Mouse (Mus musculus) kidney, embryonic 15.5 days (tissue): ENCODE measurements around the gene Ccdc180. TPM values are rescaled to one million over a fixed set of nuclear protein-coding genes. Genes with fewer than 3 reads are reported as not detected.

Experiments used
- ATAC-seq: fragments of 200-750 bp; cut with Nextera tagmentation; replicated peaks from 2 replicates; pipeline ENCODE4 v1.8.0; 2017; ENCODE audit warnings: moderate TSS enrichment; ENCODE audit not compliant: low FRiP score
- H3K27ac ChIP-seq: fragments of 300-500 bp; sonication (generic); 2 replicates; pipeline ENCODE4 v1.5.1; 2015; ENCODE audit warnings: mild to moderate bottlenecking, inconsistent platforms
- H3K27me3 ChIP-seq: fragments of 300-500 bp; sonication (generic); 2 replicates; pipeline ENCODE4 v1.6.1; 2015; ENCODE audit warnings: inconsistent platforms
- H3K36me3 ChIP-seq: fragments of 300-500 bp; sonication (generic); 2 replicates; pipeline ENCODE4 v1.6.1; 2015; ENCODE audit warnings: inconsistent platforms
- H3K4me1 ChIP-seq: fragments of 300-500 bp; sonication (generic); 2 replicates; pipeline ENCODE4 v1.6.1; 2015; ENCODE audit warnings: inconsistent platforms
- H3K4me2 ChIP-seq: fragments of 300-500 bp; sonication (generic); 2 replicates; pipeline ENCODE4 v1.6.1; 2015; ENCODE audit warnings: moderate library complexity, mild to moderate bottlenecking, inconsistent platforms
- H3K4me3 ChIP-seq: fragments of 300-500 bp; sonication (generic); replicated peaks from 2 replicates; pipeline ENCODE4 v1.5.1; 2015; ENCODE audit warnings: mild to moderate bottlenecking, inconsistent platforms
- H3K9ac ChIP-seq: fragments of 300-500 bp; sonication (generic); 2 replicates; pipeline ENCODE4 v1.6.1; 2015; ENCODE audit warnings: mild to moderate bottlenecking, inconsistent platforms
- H3K9me3 ChIP-seq: fragments of 300-500 bp; sonication (generic); replicated peaks from 2 replicates; pipeline ENCODE4 v1.6.1; 2016; ENCODE audit warnings: inconsistent platforms
- WGBS: fragments of 180-500 bp; shearing (Covaris S2); methylation state at CpG from one replicate; pipeline ENCODE4 v1.1.7; 2015; ENCODE audit warnings: mixed read lengths; 5-methylcytosine and 5-hydroxymethylcytosine counted together
- polyA plus RNA-seq: library from polyadenylated mRNA; unstranded; fragments of >200 nt; fragmentation: Nextera tagmentation; extraction: Ambion mirVana; gene quantifications from 2 replicates; pipeline ENCODE4 v1.2.1, GENCODE M21; 2015

The Ccdc180 gene
- polyA plus RNA-seq, 1 experiment from 2014 or later = 0.35 TPM

- no peak overlapping the region for H3K4me3 ChIP-seq
- no peaks in the 10 kb centered on the region for H3K9me3 ChIP-seq
- no peak overlapping the region for H3K4me2 ChIP-seq
- no peak overlapping the region for H3K9ac ChIP-seq
- H3K36me3 ChIP-seq = no peaks in the 10 kb centered on the region
- 95% methylated on average over 4 of the region's 4 CpGs for WGBS
- ATAC-seq = no peak
- no peaks in the 10 kb centered on the region for H3K4me1 ChIP-seq
- H3K27me3 ChIP-seq = no peaks in the 10 kb centered on the region
- H3K27ac ChIP-seq = no peak overlapping the region
Measured at GRCm38 (mm10) chr4:45956706-45957105, 66.6 kb downstream of the Ccdc180 start.

- peak within 1 kb of the TSS; percentile 6; the same call in 1 of the 2 replicates for H3K4me3 ChIP-seq
- no peak within 1 kb of the TSS for H3K9ac ChIP-seq
- 63% methylated on average over 10 of the region's 10 CpGs for WGBS
- peak within 1 kb of the TSS; percentile 47 for H3K4me2 ChIP-seq
- H3K27ac ChIP-seq = peak within 1 kb of the TSS; percentile 84
- no peaks in the 10 kb centered on the region for H3K9me3 ChIP-seq
- no peaks in the 10 kb centered on the region for H3K27me3 ChIP-seq
- peak; percentile 43; the same call in 1 of the 2 replicates for ATAC-seq
- peaks cover 44% of the 10 kb centered on the region for H3K4me1 ChIP-seq
- H3K36me3 ChIP-seq = no peaks in the 10 kb centered on the region
Measured at GRCm38 (mm10) chr4:45964771-45965439, 74.8 kb downstream of the Ccdc180 start, which contains the start of gene Tdrd7. Gene Tdrd7 (plus strand): TSS chr4:45965334.

- H3K4me2 ChIP-seq = peak overlapping the region; percentile 47
- peaks cover 46% of the 10 kb centered on the region for H3K4me1 ChIP-seq
- peaks cover 6% of the 10 kb centered on the region; the same call in 1 of the 2 replicates for H3K27me3 ChIP-seq
- H3K9me3 ChIP-seq = no peaks in the 10 kb centered on the region
- H3K27ac ChIP-seq = peak overlapping the region; percentile 84
- H3K4me3 ChIP-seq = peak overlapping the region; percentile 6; the same call in 1 of the 2 replicates
- 13% methylated on average over 13 of the region's 13 CpGs for WGBS
- 0 out of 2 replicates have a peak, but pooled peaks have one; percentile 48 for ATAC-seq
- no peaks in the 10 kb centered on the region for H3K36me3 ChIP-seq
- H3K9ac ChIP-seq = no peak overlapping the region
Measured at GRCm38 (mm10) chr4:45965737-45966447, 75.8 kb downstream of the Ccdc180 start.

- H3K27ac ChIP-seq = peak overlapping the region; percentile 84
- H3K4me2 ChIP-seq = peak overlapping the region; percentile 47
- ATAC-seq = no peak
- H3K27me3 ChIP-seq = peaks cover 11% of the 10 kb centered on the region; the same call in 1 of the 2 replicates
- no peak overlapping the region for H3K9ac ChIP-seq
- no peaks in the 10 kb centered on the region for H3K36me3 ChIP-seq
- no peak overlapping the region for H3K4me3 ChIP-seq
- peaks cover 46% of the 10 kb centered on the region for H3K4me1 ChIP-seq
- 20% methylated on average over 6 of the region's 6 CpGs for WGBS
- H3K9me3 ChIP-seq = no peaks in the 10 kb centered on the region
Measured at GRCm38 (mm10) chr4:45966716-45967115, 76.6 kb downstream of the Ccdc180 start.

GRCm38 (mm10) chr4:45967479-45968341 lies 77.6 kb downstream of the Ccdc180 start:
- H3K4me3 ChIP-seq = no peak overlapping the region
- peaks cover 11% of the 10 kb centered on the region; the same call in 1 of the 2 replicates for H3K27me3 ChIP-seq
- peak overlapping the region; percentile 84 for H3K27ac ChIP-seq
- no peak overlapping the region for H3K9ac ChIP-seq
- 0 out of 2 replicates have a peak overlapping the region, but pooled peaks have one; percentile 1 for H3K4me2 ChIP-seq
- WGBS = 55% methylated on average over 9 of the region's 9 CpGs
- no peaks in the 10 kb centered on the region for H3K9me3 ChIP-seq
- peaks cover 48% of the 10 kb centered on the region for H3K4me1 ChIP-seq
- 0 out of 2 replicates have a peak, but pooled peaks have one; percentile 6 for ATAC-seq
- H3K36me3 ChIP-seq = no peaks in the 10 kb centered on the region

- Histone ChIP-seq H3K27me3 (peaks cover 19% of the 10 kb centered on the region; the same call in 1 of the 2 replicates), H3K4me2 (no peak overlapping the region), H3K4me1 (peaks cover 56% of the 10 kb centered on the region), H3K4me3 (no peak overlapping the region), H3K9me3 (no peaks in the 10 kb centered on the region), H3K9ac (no peak overlapping the region), H3K27ac (0 out of 2 replicates have a peak overlapping the region, but pooled peaks have one; percentile 84), H3K36me3 (no peaks in the 10 kb centered on the region)
- WGBS = 57% methylated on average over 2 of the region's 2 CpGs
- no peak for ATAC-seq
Measured at GRCm38 (mm10) chr4:45969051-45969450, 78.9 kb downstream of the Ccdc180 start.

GRCm38 (mm10) chr4:45970048-45970560 lies 80.0 kb downstream of the Ccdc180 start:
- H3K27ac ChIP-seq = no peak overlapping the region
- no peak overlapping the region for H3K4me2 ChIP-seq
- H3K4me3 ChIP-seq = no peak overlapping the region
- WGBS = 73% methylated on average over 7 of the region's 7 CpGs
- peaks cover 52% of the 10 kb centered on the region for H3K4me1 ChIP-seq
- ATAC-seq = no peak
- H3K9me3 ChIP-seq = no peaks in the 10 kb centered on the region
- H3K27me3 ChIP-seq = peaks cover 27% of the 10 kb centered on the region; the same call in 1 of the 2 replicates
- no peaks in the 10 kb centered on the region for H3K36me3 ChIP-seq
- no peak overlapping the region for H3K9ac ChIP-seq

GRCm38 (mm10) chr4:45971806-45972447 lies 81.8 kb downstream of the Ccdc180 start:
- WGBS = 3% methylated on average over 35 of the region's 51 CpGs
- Histone ChIP-seq H3K4me3 (peak overlapping the region; percentile 76), H3K27me3 (peaks cover 27% of the 10 kb centered on the region; the same call in 1 of the 2 replicates), H3K4me2 (peak overlapping the region; percentile 78), H3K27ac (peak overlapping the region; percentile 71), H3K9me3 (no peaks in the 10 kb centered on the region), H3K36me3 (no peaks in the 10 kb centered on the region), H3K4me1 (peaks cover 34% of the 10 kb centered on the region), H3K9ac (peak overlapping the region; percentile 67)
- peak; percentile 99 for ATAC-seq

- ATAC-seq = peak; percentile 82
- Histone ChIP-seq H3K27me3 (peaks cover 27% of the 10 kb centered on the region; the same call in 1 of the 2 replicates), H3K4me3 (peak overlapping the region; percentile 76), H3K27ac (peak overlapping the region; percentile 71), H3K4me1 (peaks cover 29% of the 10 kb centered on the region), H3K4me2 (peak overlapping the region; percentile 78), H3K36me3 (no peaks in the 10 kb centered on the region), H3K9ac (peak overlapping the region; percentile 67), H3K9me3 (no peaks in the 10 kb centered on the region)
- whole genome bisulfite sequencing = under 1% methylated on average over 50 of the region's 53 CpGs
Measured at GRCm38 (mm10) chr4:45972448-45972854, 82.3 kb downstream of the Ccdc180 start.

GRCm38 (mm10) chr4:45972951-45973350 lies 82.8 kb downstream of the Ccdc180 start:
- Histone ChIP-seq H3K27ac (no peak overlapping the region), H3K9ac (peak overlapping the region; percentile 67), H3K27me3 (peaks cover 27% of the 10 kb centered on the region; the same call in 1 of the 2 replicates), H3K9me3 (no peaks in the 10 kb centered on the region), H3K4me1 (peaks cover 24% of the 10 kb centered on the region), H3K4me2 (peak overlapping the region; percentile 78), H3K4me3 (peak overlapping the region; percentile 76), H3K36me3 (no peaks in the 10 kb centered on the region)
- 35% methylated on average over 9 of the region's 9 CpGs for WGBS
- ATAC-seq = no peak
